Mouse (Mus musculus) C2C12 (cell line): ENCODE data around the gene Anks1b. TPM values are rescaled to one million over a fixed set of nuclear protein-coding genes. Genes with fewer than 3 reads are reported as not detected.

Experiments
- H3K27me3 ChIP-seq: one replicate; pipeline ENCODE4 v1.6.1; 2011; ENCODE audit not compliant: control insufficient read depth, insufficient read depth, insufficient read length
- H3K36me3 ChIP-seq: one replicate; pipeline ENCODE4 v1.6.1; 2011; ENCODE audit not compliant: control insufficient read depth, insufficient read depth
- H3K4me3 ChIP-seq: one replicate; pipeline ENCODE4 v1.5.1; 2011; ENCODE audit warnings: mild to moderate bottlenecking, control low read depth; ENCODE audit not compliant: poor library complexity, insufficient read depth, severe bottlenecking
- H3K79me2 ChIP-seq: one replicate; pipeline ENCODE4 v1.6.1; 2011; ENCODE audit not compliant: control insufficient read depth, insufficient read depth
- H3K79me3 ChIP-seq: one replicate; pipeline ENCODE4 v1.6.1; 2011; ENCODE audit warnings: low read depth, control low read depth
- H3ac ChIP-seq: one replicate; pipeline ENCODE3; 2011; ENCODE audit warnings: low read depth; ENCODE audit not compliant: control insufficient read depth, insufficient read length
- CEBPB ChIP-seq: IDR thresholded peaks from one replicate; pipeline ENCODE4 v1.6.1; 2011; ENCODE audit warnings: low read depth, mild to moderate bottlenecking, control low read depth, moderate library complexity
- CTCF ChIP-seq: IDR thresholded peaks from one replicate; pipeline ENCODE4 v1.5.1; 2011; ENCODE audit not compliant: control insufficient read depth, insufficient read depth, insufficient read length
- FOSL1 ChIP-seq: IDR thresholded peaks from one replicate; pipeline ENCODE4 v1.8.0; 2011; ENCODE audit warnings: mild to moderate bottlenecking, low read length; ENCODE audit not compliant: poor library complexity, insufficient read depth, severe bottlenecking
- MAX ChIP-seq: IDR thresholded peaks from one replicate; pipeline ENCODE4 v1.6.1; 2011; ENCODE audit warnings: mild to moderate bottlenecking, control low read depth
- MYOD1 ChIP-seq: IDR thresholded peaks from one replicate; pipeline ENCODE4 v1.6.1; 2011; ENCODE audit warnings: low read depth; ENCODE audit not compliant: control insufficient read depth, insufficient read length
- MYOG ChIP-seq: IDR thresholded peaks from one replicate; pipeline ENCODE4 v1.6.1; 2011; ENCODE audit not compliant: control insufficient read depth, insufficient read length; ENCODE audit errors: extremely low read depth
- USF1 ChIP-seq: IDR thresholded peaks from one replicate; pipeline ENCODE4 v1.6.1; 2011; ENCODE audit warnings: low read depth, mild to moderate bottlenecking, control low read depth, moderate library complexity
- polyA plus RNA-seq: library from polyadenylated mRNA; unstranded; fragments of >200 nt; fragmentation: generic; extraction: Trizol; gene quantifications from one replicate; pipeline ENCODE4 v1.2.1, GENCODE M21; 2012; ENCODE audit warnings: missing spikeins

Gene Anks1b
- polyA plus RNA-seq, 1 experiment = 0.27 TPM

GRCm38 (mm10) chr10:90953103-90953709, 1079.9 kb downstream of the Anks1b start:
- Histone ChIP-seq H3K36me3 (no peaks in the 10 kb centered on the region), H3ac (no peak overlapping the region), H3K79me3 (no peaks in the 10 kb centered on the region), H3K4me3 (no peak overlapping the region), H3K27me3 (no peaks in the 10 kb centered on the region), H3K79me2 (no peaks in the 10 kb centered on the region)
- TF ChIP-seq FOSL1 (no peak), USF1 (peak; percentile 63), CEBPB (peak; percentile 47)

GRCm38 (mm10) chr10:90953821-90954220, 1080.5 kb downstream of the Anks1b start:
- TF ChIP-seq USF1 (no peak), CTCF (no peak), MYOD1 (no peak), CEBPB (no peak), MAX (no peak), MYOG (no peak), FOSL1 (no peak)
- H3K27me3 ChIP-seq = no peaks in the 10 kb centered on the region
- no peak overlapping the region for H3K4me3 ChIP-seq
- H3ac ChIP-seq = no peak overlapping the region
- H3K79me3 ChIP-seq = no peaks in the 10 kb centered on the region
- H3K79me2 ChIP-seq = no peaks in the 10 kb centered on the region
- H3K36me3 ChIP-seq = no peaks in the 10 kb centered on the region

- Histone ChIP-seq H3K36me3 (no peaks in the 10 kb centered on the region), H3K27me3 (no peaks in the 10 kb centered on the region), H3K4me3 (no peak overlapping the region), H3K79me2 (no peaks in the 10 kb centered on the region), H3K79me3 (no peaks in the 10 kb centered on the region), H3ac (no peak overlapping the region)
- no peak for TF ChIP-seq MYOG
Measured at GRCm38 (mm10) chr10:90960374-90960773, 1087.1 kb downstream of the Anks1b start.

GRCm38 (mm10) chr10:90964511-90964910, 1091.2 kb downstream of the Anks1b start:
- no peaks in the 10 kb centered on the region for H3K27me3 ChIP-seq

GRCm38 (mm10) chr10:90965671-90966315, 1092.5 kb downstream of the Anks1b start:
- Histone ChIP-seq H3K4me3 (no peak overlapping the region), H3ac (peak overlapping the region; percentile 54), H3K36me3 (no peaks in the 10 kb centered on the region), H3K79me3 (no peaks in the 10 kb centered on the region), H3K27me3 (no peaks in the 10 kb centered on the region), H3K79me2 (no peaks in the 10 kb centered on the region)
- TF ChIP-seq MYOD1 = no peak
- TF ChIP-seq MAX = no peak
- no peak for TF ChIP-seq CTCF
- TF ChIP-seq MYOG = no peak
- no peak for TF ChIP-seq USF1

More at GRCm38 (mm10) chr10:90964511-90964910, 1091.2 kb downstream of the Anks1b start:
- no peak overlapping the region for H3ac ChIP-seq
- H3K79me2 ChIP-seq = no peaks in the 10 kb centered on the region
- no peaks in the 10 kb centered on the region for H3K36me3 ChIP-seq
- TF ChIP-seq FOSL1 (no peak), MYOG (no peak), CTCF (no peak), MYOD1 (no peak), USF1 (no peak)
- no peak overlapping the region for H3K4me3 ChIP-seq
- no peaks in the 10 kb centered on the region for H3K79me3 ChIP-seq

- TF ChIP-seq FOSL1 (no peak), MYOG (no peak), MYOD1 (no peak), CTCF (no peak), USF1 (no peak), MAX (no peak), CEBPB (no peak)
- H3K4me3 ChIP-seq = no peak overlapping the region
- H3K27me3 ChIP-seq = no peaks in the 10 kb centered on the region
Measured at GRCm38 (mm10) chr10:90966821-90967220, 1093.5 kb downstream of the Anks1b start.

More at GRCm38 (mm10) chr10:90966821-90967220, 1093.5 kb downstream of the Anks1b start:
- no peak overlapping the region for H3ac ChIP-seq
- no peaks in the 10 kb centered on the region for H3K36me3 ChIP-seq
- H3K79me2 ChIP-seq = no peaks in the 10 kb centered on the region
- no peaks in the 10 kb centered on the region for H3K79me3 ChIP-seq
